Mouse (Mus musculus) kidney, postnatal 10 days (tissue): ENCODE measurements at regions not wholly inside any gene's neighbourhood (a gene's known extent, or its start where the extent isn't known, plus 50 kb on each side); places are given as distances from the start of the nearest gene placed in this dataset.
A peak's percentile ranks its signal among the peaks of the same experiment; 100 is the strongest.

Experiments
- DNase-seq: peaks from one replicate; pipeline ENCODE4 v3.0.0; 2021; ENCODE audit warnings: mixed read lengths

- no peak for DNase-seq
Measured at GRCm38 (mm10) chr13:53788809-53789208, 266.7 kb downstream of the Drd1 start.

- DNase-seq = peak; percentile 86
Measured at GRCm38 (mm10) chr13:53783492-53783891, 272.0 kb downstream of the Drd1 start.

GRCm38 (mm10) chr13:53779150-53779549 is 276.4 kb downstream of the Drd1 start:
- peak; percentile 55 for DNase-seq

GRCm38 (mm10) chr13:53776421-53776820 is 279.1 kb downstream of the Drd1 start:
- DNase-seq = no peak

GRCm38 (mm10) chr13:53775687-53776086 is 279.8 kb downstream of the Drd1 start:
- DNase-seq = peak; percentile 63

DNA sequence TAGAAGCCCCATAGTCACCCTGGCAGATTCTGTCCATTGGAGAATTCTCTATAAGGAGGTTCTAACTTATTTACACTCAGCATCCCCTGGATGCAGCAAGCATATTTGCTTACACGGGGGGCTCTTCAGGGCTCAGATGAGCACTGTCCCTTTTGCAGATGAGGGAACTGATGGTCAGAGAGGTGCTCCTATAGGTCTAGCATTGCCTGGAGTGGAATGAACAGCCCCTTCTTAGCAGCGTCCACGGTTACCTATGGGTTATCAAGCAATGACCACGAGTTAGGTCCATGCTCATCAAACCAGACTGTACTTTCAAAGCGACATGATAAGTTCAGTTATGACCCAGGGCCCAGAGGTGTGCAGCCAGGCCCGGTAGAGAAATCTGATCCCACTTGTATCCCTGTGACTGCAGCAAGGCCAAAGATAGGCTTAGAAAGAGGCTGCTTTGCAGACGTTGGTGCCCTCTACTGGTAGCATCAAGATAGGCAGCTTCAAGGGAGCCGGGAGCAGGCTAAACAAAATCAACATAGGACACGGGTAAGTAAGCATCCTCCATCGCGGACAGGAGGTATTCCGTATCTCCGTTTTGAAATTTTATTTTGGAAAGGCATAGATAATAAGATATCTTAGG is 290.8 kb downstream of the Drd1 start:
- DNase-seq = peak; percentile 77

GRCm38 (mm10) chr13:53757576-53758237 is 284.8 kb upstream of the Msx2 start:
- no peak for DNase-seq

- no peak for DNase-seq
Measured at GRCm38 (mm10) chr13:53756970-53757530, 284.2 kb upstream of the Msx2 start.

DNA sequence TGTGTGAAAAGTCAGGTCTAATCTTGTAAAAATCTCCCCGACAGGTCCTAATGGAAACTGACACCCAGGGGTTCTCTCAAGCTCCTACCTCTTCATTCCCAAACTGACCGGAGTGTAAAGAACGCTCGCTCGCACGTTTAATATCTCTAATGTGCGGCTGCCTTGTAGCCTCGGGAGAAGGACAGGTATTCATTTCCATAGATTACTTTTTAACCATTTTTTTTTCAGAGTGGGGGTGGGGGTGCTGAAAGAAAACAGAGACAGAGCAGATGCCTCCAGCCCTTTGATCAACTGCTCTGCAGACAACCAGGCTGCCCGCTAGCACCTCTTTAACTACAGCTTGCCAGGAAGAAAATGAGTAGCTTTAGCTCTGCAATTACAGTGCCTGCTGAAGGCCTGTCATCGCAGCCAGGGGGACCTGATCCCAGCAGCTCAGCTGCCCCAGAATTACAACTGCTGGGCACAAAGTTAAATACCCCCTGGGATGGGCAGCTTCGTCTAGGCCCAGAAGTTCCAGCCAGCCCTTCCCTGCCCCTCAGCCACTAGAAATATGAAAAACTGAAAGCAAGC is 282.3 kb upstream of the Msx2 start:
- no peak for DNase-seq

DNA sequence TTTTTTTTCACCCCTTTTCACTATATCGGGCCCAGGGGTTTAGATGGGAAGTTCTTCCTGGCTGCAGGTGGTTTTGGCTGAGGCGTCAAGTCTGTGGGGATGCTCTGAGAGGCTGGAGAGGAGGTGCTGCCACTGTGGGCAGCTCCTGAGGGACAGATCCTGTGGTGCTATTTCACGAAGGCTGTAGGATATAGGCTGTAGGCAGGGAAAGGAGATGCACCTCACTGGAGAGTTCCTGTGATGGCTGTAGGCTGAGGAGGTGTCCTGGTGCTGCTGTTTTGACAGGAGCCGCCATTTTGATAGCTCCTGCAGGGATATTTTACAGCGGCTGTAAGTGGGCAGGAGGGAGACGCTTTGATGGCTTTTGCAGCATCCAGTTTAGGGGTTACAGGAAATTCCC is 280.2 kb upstream of the Msx2 start:
- DNase-seq = no peak

GRCm38 (mm10) chr13:53740981-53741380 is 268.1 kb upstream of the Msx2 start:
- no peak for DNase-seq

DNA sequence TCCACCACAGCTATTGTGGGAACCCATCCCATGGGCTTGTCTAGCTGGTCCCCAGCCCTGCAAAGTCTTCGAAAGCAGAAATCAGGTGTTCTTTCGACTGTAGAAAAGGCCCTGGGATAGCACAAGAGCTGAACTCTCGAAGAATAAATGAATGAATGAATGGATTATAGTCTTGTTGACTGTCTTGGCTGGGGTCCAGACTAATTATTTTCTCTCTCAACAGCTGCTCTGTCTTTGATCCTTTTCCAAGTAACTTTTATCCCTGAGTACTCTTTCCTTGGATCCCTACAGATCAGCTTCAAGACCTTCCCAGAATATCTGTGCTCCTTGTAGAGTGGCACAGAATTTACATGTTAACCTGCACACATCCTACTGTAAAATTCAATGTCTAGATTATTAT is 266.3 kb upstream of the Msx2 start:
- no peak for DNase-seq

GRCm38 (mm10) chr13:53734944-53735343 is 262.1 kb upstream of the Msx2 start:
- DNase-seq = peak; percentile 56

DNA sequence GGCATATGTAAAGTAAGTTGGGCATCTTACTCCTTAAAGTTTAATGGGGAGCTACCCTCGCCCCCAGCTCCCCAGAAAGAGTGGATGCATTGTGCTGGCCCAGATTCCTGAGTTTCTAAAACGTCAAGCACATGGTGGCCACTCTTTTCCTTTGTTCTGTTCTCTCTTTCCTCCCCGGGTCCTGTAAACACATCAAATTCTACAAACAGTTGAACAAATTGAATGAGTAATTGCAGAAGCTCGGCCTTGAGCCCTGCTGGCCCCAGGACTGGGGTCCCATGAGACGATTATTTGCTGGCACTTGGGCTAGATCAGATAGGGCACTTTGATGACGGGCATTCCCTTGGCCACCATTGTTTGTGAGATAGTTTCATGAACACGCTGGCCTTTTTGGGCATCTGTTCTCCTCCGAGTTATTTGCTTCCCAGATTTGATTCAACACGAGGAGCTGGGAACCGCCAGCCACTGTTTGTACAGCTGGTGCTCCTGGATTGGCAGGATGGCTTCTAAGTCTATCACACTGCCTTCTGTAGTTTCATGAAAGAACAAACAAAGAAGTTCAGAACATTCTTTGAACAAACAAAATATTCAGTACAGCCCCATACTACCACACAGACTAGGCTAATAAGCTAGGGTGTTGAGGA is 257.5 kb upstream of the Msx2 start:
- DNase-seq = no peak

- no peak for DNase-seq
Measured at GRCm38 (mm10) chr13:53729848-53730247, 257.0 kb upstream of the Msx2 start.

- no peak for DNase-seq
Measured at GRCm38 (mm10) chr13:53726031-53726430, 253.2 kb upstream of the Msx2 start.

- DNase-seq = no peak
Measured at GRCm38 (mm10) chr13:53722881-53723280, 250.0 kb upstream of the Msx2 start.

DNA sequence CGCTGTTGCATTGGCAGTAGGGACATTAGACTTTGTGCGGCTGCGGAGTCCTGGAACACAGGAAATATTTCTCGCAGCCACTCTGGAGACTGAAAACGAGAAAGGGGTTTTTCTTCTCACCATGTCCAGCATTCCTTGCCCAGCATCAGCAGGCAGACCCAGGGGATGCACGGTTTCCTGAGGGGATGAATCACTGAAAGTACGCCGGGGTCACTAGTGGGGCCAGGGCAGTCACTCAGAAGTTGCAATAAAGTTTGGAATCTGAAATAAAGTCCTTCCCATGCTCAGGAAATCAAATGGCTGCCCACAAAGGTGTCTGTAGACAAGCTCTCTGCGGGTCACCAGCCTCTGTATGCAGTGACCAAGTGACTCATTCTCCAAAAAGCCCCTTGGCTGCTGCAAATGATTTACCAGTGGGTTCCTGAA is 248.2 kb upstream of the Msx2 start:
- peak; percentile 21 for DNase-seq

DNA sequence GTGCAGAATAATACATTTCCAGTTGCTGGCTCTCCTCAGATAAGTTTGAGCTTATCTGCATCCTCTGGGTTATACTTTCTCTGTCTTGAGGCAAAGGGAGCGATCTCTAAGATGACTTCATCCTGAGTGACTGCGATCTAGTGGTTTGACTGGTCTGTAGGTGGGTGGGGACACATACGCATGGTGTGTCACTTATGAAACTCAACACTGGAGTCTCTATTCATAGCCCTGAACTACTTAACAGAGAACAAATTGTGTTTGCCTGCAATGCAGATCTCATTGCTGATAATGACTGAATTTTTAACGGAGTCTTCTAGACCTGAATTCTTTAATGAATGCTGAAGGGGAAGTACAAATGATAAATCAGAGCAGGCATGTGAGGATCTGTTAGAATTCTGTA is 244.7 kb upstream of the Msx2 start:
- DNase-seq = no peak

GRCm38 (mm10) chr13:53717086-53717485 is 244.2 kb upstream of the Msx2 start:
- DNase-seq = no peak

DNA sequence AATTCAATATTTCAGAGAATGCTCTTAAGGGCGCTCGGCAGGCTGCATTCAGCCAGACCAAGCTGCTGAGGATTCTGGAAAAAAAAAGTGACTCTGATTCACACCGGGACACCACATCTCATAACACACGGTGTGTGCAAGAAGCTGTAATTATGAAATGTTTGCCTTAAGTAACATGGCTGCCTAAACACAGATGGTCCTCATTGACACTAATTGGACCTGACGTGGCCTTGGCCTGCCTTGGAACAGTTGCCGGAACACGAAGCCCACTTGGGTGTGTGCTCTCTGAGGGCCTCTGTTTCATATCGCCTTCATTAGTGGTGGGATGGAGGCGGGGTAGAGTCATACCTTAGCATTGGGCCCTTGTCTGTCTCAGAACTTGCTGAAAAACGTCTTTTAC is 236.2 kb upstream of the Msx2 start:
- no peak for DNase-seq

DNA sequence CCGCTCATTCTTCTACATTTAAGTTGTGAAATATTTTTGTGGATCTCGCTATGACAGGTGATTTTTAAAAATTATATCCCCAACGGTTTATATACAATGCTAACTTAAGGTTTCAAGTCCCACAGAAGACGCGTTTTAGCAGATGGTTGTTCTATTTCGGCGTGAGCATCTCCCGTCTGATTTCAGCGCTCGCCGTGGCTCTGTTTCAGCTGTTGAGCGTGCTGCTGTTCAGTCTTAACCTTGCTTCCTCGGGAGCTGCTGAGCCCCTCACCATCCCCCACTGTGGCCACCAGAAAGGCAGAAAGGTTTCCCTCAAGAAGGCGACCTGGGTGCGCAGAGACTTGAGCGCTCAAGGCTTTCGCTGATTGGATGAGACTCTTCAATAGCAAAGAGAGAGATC is 234.7 kb upstream of the Msx2 start:
- no peak for DNase-seq

- DNase-seq = no peak
Measured at GRCm38 (mm10) chr13:53704104-53704503, 231.2 kb upstream of the Msx2 start.

DNA sequence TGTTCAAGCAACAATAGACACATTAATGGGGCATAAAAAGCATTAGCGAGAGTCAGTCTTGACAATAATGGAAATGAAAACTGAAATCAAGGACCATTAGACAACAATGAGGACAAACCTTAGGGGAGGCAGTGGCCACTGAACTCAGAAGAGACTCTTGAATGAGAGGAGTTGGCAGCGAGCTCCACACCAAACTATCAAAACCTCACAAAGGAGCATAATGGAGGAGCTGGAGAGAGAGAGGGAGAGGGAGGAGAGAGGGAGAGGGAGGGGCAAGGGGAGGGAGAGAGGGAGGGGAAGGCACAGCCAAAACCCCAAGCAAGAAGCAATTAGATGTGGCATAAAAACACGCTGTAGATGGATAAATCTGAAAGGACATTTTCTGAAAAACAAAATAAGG is 227.4 kb upstream of the Msx2 start:
- DNase-seq = no peak
